Mouse (Mus musculus): ENCODE measurements around the gene Mrpl3. TPM values are rescaled to one million over a fixed set of nuclear protein-coding genes. Genes with fewer than 3 reads are reported as not detected.

Gene Mrpl3
- polyA plus RNA-seq (2015; fragmentation: Nextera tagmentation; extraction: Ambion mirVana), result 42.8 and 45.8 TPM in 2 replicates

DNA sequence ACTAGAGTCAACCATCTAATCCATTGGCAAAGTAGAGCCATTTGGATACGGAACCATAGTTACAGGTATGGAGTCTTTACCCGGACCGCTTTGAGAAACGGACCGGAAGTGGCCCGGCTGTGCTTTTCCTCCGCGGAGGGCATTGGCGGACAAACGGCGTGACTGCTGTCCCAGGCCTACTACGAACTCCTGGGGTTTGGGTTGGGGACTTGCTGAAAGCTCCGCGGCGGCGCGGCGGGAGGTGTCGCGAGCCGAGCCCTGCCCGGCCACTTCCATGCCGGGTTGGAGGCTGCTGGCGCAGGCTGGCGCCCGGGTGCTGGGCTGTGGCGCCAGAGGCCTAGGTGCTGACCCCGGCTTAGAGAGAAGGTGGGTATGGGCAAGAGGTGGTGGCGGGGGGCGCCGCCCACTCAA is at the start of gene Mrpl3:
TSS of gene Mrpl3 (plus strand) at position 93 of the 411 bp plus-strand sequence.
- Histone ChIP-seq H3K4me3 (ENCODE audit: low read depth, low read length) (peak within 1 kb of the TSS; percentile 93), H3K27me3 (ENCODE audit: control insufficient read depth, insufficient read depth, low read depth, low read length) (no peaks in the 10 kb centered on the region), H3K27ac (ENCODE audit: low read length) (peak within 1 kb of the TSS; percentile 72), H3K36me3 (ENCODE audit: control insufficient read depth, insufficient read depth) (peaks cover 20% of the 10 kb centered on the region), H3K4me2 (ENCODE audit: low read depth, low read length) (peak within 1 kb of the TSS; percentile 56), H3K4me1 (ENCODE audit: control insufficient read depth, low read depth, low read length) (no peaks in the 10 kb centered on the region), H3K9me3 (replicated peaks; ENCODE audit: control insufficient read depth, low read length) (no peaks in the 10 kb centered on the region), H3K9ac (ENCODE audit: low read depth, low read length) (peak within 1 kb of the TSS; percentile 90)
- peak; percentile 80 for ATAC-seq (ENCODE audit: low read depth)
- WGBS (ENCODE audit: insufficient replicate concordance), result under 1% methylated on average over 31 of the region's 31 CpGs

DNA sequence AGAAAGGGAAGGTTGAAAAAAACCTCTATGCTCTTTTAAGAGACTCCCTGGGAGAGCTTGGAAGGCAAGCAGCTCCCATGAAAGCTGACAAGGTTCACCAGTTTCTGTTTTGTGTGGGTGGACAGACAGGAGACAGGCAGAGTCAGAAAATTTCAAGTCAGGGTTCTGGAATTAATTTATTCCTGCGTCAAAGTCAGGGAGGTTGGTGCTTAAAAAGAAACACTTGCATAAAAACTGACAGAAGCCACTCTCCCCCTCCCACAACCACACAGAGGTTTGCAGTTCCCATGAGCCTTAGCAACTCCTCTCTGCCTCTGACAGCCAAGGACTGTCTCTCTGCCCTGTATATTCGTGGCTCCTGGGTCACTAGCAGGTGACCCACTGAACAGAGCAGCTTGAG is 42.3 kb upstream of the Mrpl3 start:
- WGBS (ENCODE audit: insufficient replicate concordance), result 17% methylated on average over 2 of the region's 2 CpGs
- no peak overlapping the region for H3K27ac ChIP-seq (ENCODE audit: low read length)
- H3K4me3 ChIP-seq (ENCODE audit: low read depth, low read length), result no peak overlapping the region
- ATAC-seq (ENCODE audit: low read depth), result no peak
- H3K27me3 ChIP-seq (ENCODE audit: control insufficient read depth, insufficient read depth, low read depth, low read length), result no peaks in the 10 kb centered on the region
- H3K4me2 ChIP-seq (ENCODE audit: low read depth, low read length), result no peak overlapping the region
- no peaks in the 10 kb centered on the region for H3K9me3 ChIP-seq (replicated peaks; ENCODE audit: control insufficient read depth, low read length)
- H3K36me3 ChIP-seq (ENCODE audit: control insufficient read depth, insufficient read depth), result no peaks in the 10 kb centered on the region
- no peak overlapping the region for H3K9ac ChIP-seq (ENCODE audit: low read depth, low read length)
- H3K4me1 ChIP-seq (ENCODE audit: control insufficient read depth, low read depth, low read length), result no peaks in the 10 kb centered on the region

DNA sequence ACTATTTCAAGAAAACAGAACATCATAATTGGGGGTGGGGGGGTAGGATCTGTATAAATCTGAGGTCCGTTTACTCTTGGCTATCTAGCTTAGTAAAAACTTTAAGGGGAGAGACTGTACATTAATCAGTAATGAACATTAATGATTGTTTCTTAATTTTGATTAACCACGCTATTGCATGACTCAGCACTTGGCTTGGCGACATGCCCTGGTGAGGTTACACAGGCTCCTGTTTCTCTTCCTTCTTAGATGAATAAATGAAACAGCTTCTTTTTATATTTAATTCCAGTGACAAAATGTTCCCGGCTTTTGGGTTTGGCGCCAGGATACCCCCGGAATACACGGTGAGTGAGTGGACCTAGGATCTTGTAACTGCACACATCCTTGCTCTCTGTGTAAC is 34.9 kb upstream of the Mrpl3 start:
- H3K4me1 ChIP-seq (ENCODE audit: control insufficient read depth, low read depth, low read length), result no peaks in the 10 kb centered on the region
- no peaks in the 10 kb centered on the region for H3K36me3 ChIP-seq (ENCODE audit: control insufficient read depth, insufficient read depth)
- H3K9me3 ChIP-seq (replicated peaks; ENCODE audit: control insufficient read depth, low read length), result no peaks in the 10 kb centered on the region
- H3K4me2 ChIP-seq (ENCODE audit: low read depth, low read length), result no peak overlapping the region
- H3K9ac ChIP-seq (ENCODE audit: low read depth, low read length), result no peak overlapping the region
- ATAC-seq (ENCODE audit: low read depth), result no peak
- no peak overlapping the region for H3K4me3 ChIP-seq (ENCODE audit: low read depth, low read length)
- no peaks in the 10 kb centered on the region for H3K27me3 ChIP-seq (ENCODE audit: control insufficient read depth, insufficient read depth, low read depth, low read length)
- no peak overlapping the region for H3K27ac ChIP-seq (ENCODE audit: low read length)
- 64% methylated on average over 7 of the region's 7 CpGs for WGBS (ENCODE audit: insufficient replicate concordance)

DNA sequence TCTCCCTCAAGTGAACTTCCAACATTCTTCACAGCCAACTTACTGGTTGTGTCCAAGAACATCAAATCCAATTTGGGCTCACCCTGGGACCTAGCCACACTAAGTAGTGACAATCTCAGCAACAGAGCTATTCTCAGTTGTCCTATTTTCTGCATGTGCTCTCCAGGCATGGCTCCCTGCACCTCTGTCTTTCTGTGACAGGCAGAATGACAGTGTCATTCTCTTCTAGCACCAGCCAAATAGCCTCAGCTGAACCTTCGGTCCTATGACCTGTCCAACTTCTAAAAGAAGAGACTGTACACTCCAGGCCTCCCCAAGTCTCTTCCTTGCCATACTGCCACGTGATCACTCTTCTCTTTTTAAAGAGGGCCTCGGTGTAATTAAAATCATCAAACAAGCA is 24.7 kb upstream of the Mrpl3 start:
- 46% methylated on average over 3 of the region's 3 CpGs for WGBS (ENCODE audit: insufficient replicate concordance)

DNA sequence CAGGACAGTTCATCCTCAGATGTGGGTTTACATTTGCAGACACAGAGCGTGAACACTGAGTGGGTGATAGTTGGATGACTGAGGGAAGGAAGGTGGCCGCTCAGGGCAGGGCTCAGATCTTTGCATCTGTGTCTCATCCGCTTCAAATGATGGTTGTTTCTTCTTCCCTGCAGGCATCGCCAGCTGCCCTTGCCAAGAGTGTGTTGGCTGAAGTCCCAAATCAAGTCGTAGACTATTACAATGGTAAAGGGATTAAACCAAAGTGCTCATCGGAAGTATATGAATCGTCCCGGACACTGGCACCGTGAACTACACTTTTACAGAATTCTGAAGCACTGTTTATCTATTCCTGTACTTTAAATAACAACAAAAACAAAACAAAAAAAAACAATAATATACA is 20.5 kb upstream of the Mrpl3 start:
- H3K4me3 ChIP-seq (ENCODE audit: low read depth, low read length), result no peak overlapping the region
- H3K4me2 ChIP-seq (ENCODE audit: low read depth, low read length), result no peak overlapping the region
- no peaks in the 10 kb centered on the region for H3K27me3 ChIP-seq (ENCODE audit: control insufficient read depth, insufficient read depth, low read depth, low read length)
- H3K4me1 ChIP-seq (ENCODE audit: control insufficient read depth, low read depth, low read length), result no peaks in the 10 kb centered on the region
- no peak overlapping the region for H3K27ac ChIP-seq (ENCODE audit: low read length)
- H3K9ac ChIP-seq (ENCODE audit: low read depth, low read length), result no peak overlapping the region
- ATAC-seq (ENCODE audit: low read depth), result no peak
- no peaks in the 10 kb centered on the region for H3K9me3 ChIP-seq (replicated peaks; ENCODE audit: control insufficient read depth, low read length)
- no peaks in the 10 kb centered on the region for H3K36me3 ChIP-seq (ENCODE audit: control insufficient read depth, insufficient read depth)
- WGBS (ENCODE audit: insufficient replicate concordance), result 66% methylated on average over 9 of the region's 9 CpGs

More for the DNA sequence above, 24.7 kb upstream of the Mrpl3 start:
- H3K36me3 ChIP-seq (ENCODE audit: control insufficient read depth, insufficient read depth), result no peaks in the 10 kb centered on the region
- H3K27me3 ChIP-seq (ENCODE audit: control insufficient read depth, insufficient read depth, low read depth, low read length), result no peaks in the 10 kb centered on the region
- no peak overlapping the region for H3K4me2 ChIP-seq (ENCODE audit: low read depth, low read length)
- no peak overlapping the region for H3K27ac ChIP-seq (ENCODE audit: low read length)
- no peak for ATAC-seq (ENCODE audit: low read depth)
- H3K9ac ChIP-seq (ENCODE audit: low read depth, low read length), result no peak overlapping the region
- H3K4me1 ChIP-seq (ENCODE audit: control insufficient read depth, low read depth, low read length), result no peaks in the 10 kb centered on the region
- H3K4me3 ChIP-seq (ENCODE audit: low read depth, low read length), result no peak overlapping the region
- H3K9me3 ChIP-seq (replicated peaks; ENCODE audit: control insufficient read depth, low read length), result no peaks in the 10 kb centered on the region

DNA sequence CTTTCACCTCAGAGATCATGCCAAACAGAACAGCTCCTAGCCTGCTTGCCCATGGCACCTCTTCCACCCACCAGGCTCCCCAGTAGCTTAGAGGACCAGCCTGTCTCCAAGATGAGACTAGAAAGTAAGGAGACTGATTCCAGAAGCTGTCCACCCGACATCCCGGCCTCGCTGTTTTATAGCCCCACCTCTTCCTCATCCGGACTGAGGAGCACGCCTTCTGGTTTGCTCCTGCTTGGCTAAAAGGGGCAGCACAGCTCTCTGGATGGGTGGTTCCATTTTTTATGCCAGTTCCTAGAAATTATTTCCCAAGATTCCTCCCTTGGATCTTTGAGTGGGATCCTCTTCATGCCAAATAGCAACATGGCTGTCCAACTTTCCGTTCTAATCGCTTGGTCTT is 19.4 kb upstream of the Mrpl3 start:
- Histone ChIP-seq H3K27ac (ENCODE audit: low read length) (no peak overlapping the region), H3K4me1 (ENCODE audit: control insufficient read depth, low read depth, low read length) (no peaks in the 10 kb centered on the region), H3K9ac (ENCODE audit: low read depth, low read length) (no peak overlapping the region), H3K9me3 (replicated peaks; ENCODE audit: control insufficient read depth, low read length) (no peaks in the 10 kb centered on the region), H3K4me2 (ENCODE audit: low read depth, low read length) (no peak overlapping the region), H3K4me3 (ENCODE audit: low read depth, low read length) (no peak overlapping the region), H3K27me3 (ENCODE audit: control insufficient read depth, insufficient read depth, low read depth, low read length) (no peaks in the 10 kb centered on the region), H3K36me3 (ENCODE audit: control insufficient read depth, insufficient read depth) (no peaks in the 10 kb centered on the region)
- no peak for ATAC-seq (ENCODE audit: low read depth)
- 66% methylated on average over 7 of the region's 7 CpGs for WGBS (ENCODE audit: insufficient replicate concordance)

DNA sequence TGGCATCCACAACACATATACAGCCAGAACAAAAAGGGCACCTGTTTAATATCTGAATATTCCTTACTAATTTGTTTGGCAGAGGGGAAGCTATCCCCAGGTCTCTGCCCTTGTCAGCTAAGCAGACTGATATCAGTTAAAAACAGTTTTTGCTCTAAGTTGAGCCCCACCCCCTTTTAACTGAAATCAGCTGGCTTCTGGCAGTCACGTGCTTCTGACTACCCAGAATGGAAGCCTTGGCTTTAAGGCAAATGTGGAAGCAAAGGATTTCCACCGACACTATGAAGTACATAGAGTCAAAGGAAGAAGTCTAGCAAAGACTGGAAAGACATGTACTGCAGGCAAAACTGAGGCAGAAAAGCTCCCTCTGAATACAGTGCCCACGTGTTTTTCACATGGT is 15.2 kb upstream of the Mrpl3 start:
- no peak for ATAC-seq (ENCODE audit: low read depth)
- Histone ChIP-seq H3K4me2 (ENCODE audit: low read depth, low read length) (no peak overlapping the region), H3K27ac (ENCODE audit: low read length) (no peak overlapping the region), H3K9ac (ENCODE audit: low read depth, low read length) (no peak overlapping the region), H3K9me3 (replicated peaks; ENCODE audit: control insufficient read depth, low read length) (no peaks in the 10 kb centered on the region), H3K36me3 (ENCODE audit: control insufficient read depth, insufficient read depth) (no peaks in the 10 kb centered on the region), H3K4me1 (ENCODE audit: control insufficient read depth, low read depth, low read length) (no peaks in the 10 kb centered on the region), H3K4me3 (ENCODE audit: low read depth, low read length) (no peak overlapping the region), H3K27me3 (ENCODE audit: control insufficient read depth, insufficient read depth, low read depth, low read length) (no peaks in the 10 kb centered on the region)
- WGBS (ENCODE audit: insufficient replicate concordance), result 50% methylated on average over 3 of the region's 3 CpGs

DNA sequence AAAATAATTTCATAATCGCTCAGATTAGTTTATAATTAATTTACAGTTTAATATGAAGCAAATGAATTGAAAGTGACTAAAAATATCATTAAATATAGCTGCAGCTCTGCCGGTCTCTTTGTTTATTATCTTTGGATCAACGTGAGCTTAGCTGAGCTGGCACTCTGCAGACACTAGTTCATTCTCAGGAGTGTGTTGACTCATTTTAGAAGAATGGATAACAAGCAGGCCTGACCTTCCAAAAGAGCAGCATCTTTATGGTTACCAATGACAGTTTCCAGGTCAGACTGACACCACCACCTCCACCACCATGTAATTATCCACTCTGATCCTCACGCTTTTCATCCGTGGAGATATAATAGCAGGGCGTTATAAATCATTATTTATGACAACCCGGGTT is 7.0 kb upstream of the Mrpl3 start:
- Histone ChIP-seq H3K4me2 (ENCODE audit: low read depth, low read length) (no peak overlapping the region), H3K27me3 (ENCODE audit: control insufficient read depth, insufficient read depth, low read depth, low read length) (no peaks in the 10 kb centered on the region), H3K4me3 (ENCODE audit: low read depth, low read length) (no peak overlapping the region), H3K36me3 (ENCODE audit: control insufficient read depth, insufficient read depth) (no peaks in the 10 kb centered on the region), H3K9ac (ENCODE audit: low read depth, low read length) (no peak overlapping the region), H3K4me1 (ENCODE audit: control insufficient read depth, low read depth, low read length) (no peaks in the 10 kb centered on the region), H3K27ac (ENCODE audit: low read length) (no peak overlapping the region), H3K9me3 (replicated peaks; ENCODE audit: control insufficient read depth, low read length) (no peaks in the 10 kb centered on the region)
- no peak for ATAC-seq (ENCODE audit: low read depth)
- 59% methylated on average over 7 of the region's 7 CpGs for WGBS (ENCODE audit: insufficient replicate concordance)

DNA sequence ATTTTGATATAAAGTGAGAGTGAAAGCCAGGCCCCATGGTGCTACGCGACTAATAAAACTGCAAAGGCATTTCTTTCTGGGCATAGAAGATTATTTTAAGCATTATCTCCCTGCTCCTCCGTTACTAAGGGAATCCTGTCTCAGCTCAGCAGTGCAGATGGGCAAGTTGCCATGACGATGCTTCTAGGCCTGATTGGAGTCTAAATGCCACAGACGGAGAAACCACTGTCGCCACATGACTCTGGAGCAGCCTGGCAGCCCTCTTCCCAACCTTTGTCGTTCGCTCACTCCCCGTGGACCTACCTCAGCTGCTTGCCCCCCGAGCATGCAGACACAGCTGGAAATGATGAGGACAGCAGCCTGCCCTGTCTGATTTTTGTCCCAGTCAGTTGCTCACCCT is 4.7 kb upstream of the Mrpl3 start:
- H3K9me3 ChIP-seq (replicated peaks; ENCODE audit: control insufficient read depth, low read length), result no peaks in the 10 kb centered on the region
- H3K27me3 ChIP-seq (ENCODE audit: control insufficient read depth, insufficient read depth, low read depth, low read length), result no peaks in the 10 kb centered on the region
- H3K36me3 ChIP-seq (ENCODE audit: control insufficient read depth, insufficient read depth), result no peaks in the 10 kb centered on the region
- H3K4me1 ChIP-seq (ENCODE audit: control insufficient read depth, low read depth, low read length), result no peaks in the 10 kb centered on the region
- H3K4me3 ChIP-seq (ENCODE audit: low read depth, low read length), result no peak overlapping the region
- ATAC-seq (ENCODE audit: low read depth), result no peak
- no peak overlapping the region for H3K9ac ChIP-seq (ENCODE audit: low read depth, low read length)
- H3K27ac ChIP-seq (ENCODE audit: low read length), result no peak overlapping the region
- H3K4me2 ChIP-seq (ENCODE audit: low read depth, low read length), result no peak overlapping the region
- 53% methylated on average over 10 of the region's 10 CpGs for WGBS (ENCODE audit: insufficient replicate concordance)
